Mouse (Mus musculus) induced T-regulatory cell, adult 2 months (primary cell): ENCODE measurements at regions not wholly inside any gene's neighbourhood (a gene's known extent, or its start where the extent isn't known, plus 50 kb on each side); places are given as distances from the start of the nearest gene placed in this dataset.

Experiments used
- DNase-seq: peaks from one replicate; pipeline ENCODE4 v3.0.0-alpha.2; 2012; ENCODE audit warnings: low read depth

DNA sequence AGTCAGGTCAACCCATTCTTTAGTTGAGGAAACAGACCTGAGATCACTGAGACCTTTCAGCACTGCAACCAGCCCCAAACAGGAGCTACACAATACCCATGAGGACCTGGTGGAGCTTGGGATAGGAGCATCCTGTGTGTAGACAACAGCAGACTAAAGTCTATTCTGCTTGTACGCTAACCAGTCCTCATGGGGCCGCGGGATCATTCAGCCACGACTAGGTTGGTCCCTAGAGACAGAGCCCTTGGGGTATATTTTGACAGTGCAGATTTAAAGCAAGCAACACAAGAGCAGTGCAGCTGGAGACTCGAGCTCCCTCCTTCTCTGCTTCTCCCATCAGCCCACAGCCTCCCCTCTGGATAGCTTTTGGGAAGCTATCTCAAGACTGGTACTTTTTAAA, 51.7 kb upstream of the Ankrd34c start:
- no peak for DNase-seq

DNA sequence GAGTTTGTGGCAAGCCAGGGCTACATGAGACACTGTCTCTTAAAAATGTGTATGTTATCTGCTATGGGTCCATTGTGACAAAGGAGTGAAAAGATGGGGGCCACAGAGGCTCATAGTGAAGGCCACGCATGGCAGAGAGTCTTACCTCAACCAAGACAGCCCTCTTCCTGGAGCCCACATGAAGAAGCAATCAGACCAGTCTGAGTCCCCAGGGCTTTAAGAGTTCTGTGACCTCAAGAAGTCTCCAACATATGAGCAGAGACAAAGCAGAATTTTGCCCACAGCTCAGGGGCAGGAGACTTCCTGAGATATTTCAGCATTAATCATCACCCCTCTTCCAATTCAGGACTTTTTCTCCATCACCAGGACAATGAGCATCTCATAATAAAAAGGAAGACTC, 50.4 kb upstream of the Ankrd34c start:
- no peak for DNase-seq
